Mouse (Mus musculus): ENCODE measurements around the gene Arvcf. TPM values are rescaled to one million over a fixed set of nuclear protein-coding genes. Genes with fewer than 3 reads are reported as not detected.

Arvcf gene
- total and polyA plus RNA-seq, 3 experiments, result 9.1 to 14.5 TPM; not detected in 1

GRCm38 (mm10) chr16:18423203-18423914 is 75.4 kb downstream of the Arvcf start:
- H3K36me3 ChIP-seq (ENCODE audit: control insufficient read depth in 1 of 2, insufficient read depth in 2 of 2, low read length in 2 of 2), result peaks cover 0 to 39% of the 10 kb centered on the region in 2 experiments; a peak in 3 of 4 replicates

GRCm38 (mm10) chr16:18423915-18424265 is 75.9 kb downstream of the Arvcf start:
- TF ChIP-seq TBP (IDR thresholded peaks at IDR 0.05; ENCODE audit: low read depth, low read length) (no peak), EP300 (IDR thresholded peaks at IDR 0.05; ENCODE audit: low read depth in 1 of 2, low read length in 2 of 2) (no peak), GATA1 (IDR thresholded peaks at IDR 0.05; ENCODE audit: low read depth, low read length) (no peak)
- peaks cover 29% of the 10 kb centered on the region for H3K79me2 ChIP-seq (ENCODE audit: control insufficient read depth, insufficient read depth, low read length, poor library complexity)
- DNase-seq (ENCODE audit: low read depth, low spot score), result no peak
- H3K27ac ChIP-seq (ENCODE audit: control insufficient read depth, low read depth, low read length), result no peak overlapping the region
- H3K4me1 ChIP-seq (ENCODE audit: control insufficient read depth in 1 of 2, insufficient read depth in 2 of 2, low read length in 2 of 2), result peaks cover 31 to 40% of the 10 kb centered on the region in 2 experiments
- H3K27me3 ChIP-seq (ENCODE audit: control insufficient read depth in 1 of 2, insufficient read depth in 2 of 2, low read length in 2 of 2), result no peaks in the 10 kb centered on the region
- no peaks in the 10 kb centered on the region for H3K9me3 ChIP-seq (replicated peaks; ENCODE audit: insufficient read depth, low read length)
- H3K4me3 ChIP-seq (ENCODE audit: control insufficient read depth in 1 of 2, insufficient read depth in 1 of 2, low read depth in 2 of 2, low read length in 2 of 2), result no peak overlapping the region
- H3K36me3 ChIP-seq (ENCODE audit: control insufficient read depth in 1 of 2, insufficient read depth in 2 of 2, low read length in 2 of 2), result peaks cover 0 to 41% of the 10 kb centered on the region in 2 experiments; a peak in 3 of 4 replicates
- H3K9ac ChIP-seq (ENCODE audit: control insufficient read depth, low read depth, low read length, poor library complexity, severe bottlenecking), result no peak overlapping the region

More at GRCm38 (mm10) chr16:18423203-18423914, 75.4 kb downstream of the Arvcf start:
- Histone ChIP-seq H3K4me1 (ENCODE audit: control insufficient read depth in 1 of 2, insufficient read depth in 2 of 2, low read length in 2 of 2) (peaks cover 33 to 40% of the 10 kb centered on the region in 2 experiments), H3K9me3 (replicated peaks; ENCODE audit: insufficient read depth, low read length) (no peaks in the 10 kb centered on the region), H3K79me2 (ENCODE audit: control insufficient read depth, insufficient read depth, low read length, poor library complexity) (peaks cover 29% of the 10 kb centered on the region), H3K4me3 (ENCODE audit: control insufficient read depth in 1 of 2, insufficient read depth in 1 of 2, low read depth in 2 of 2, low read length in 2 of 2) (no peak overlapping the region), H3K9ac (ENCODE audit: control insufficient read depth, low read depth, low read length, poor library complexity, severe bottlenecking) (no peak overlapping the region), H3K27ac (ENCODE audit: control insufficient read depth, low read depth, low read length) (no peak overlapping the region), H3K27me3 (ENCODE audit: control insufficient read depth in 1 of 2, insufficient read depth in 2 of 2, low read length in 2 of 2) (no peaks in the 10 kb centered on the region)
- TF ChIP-seq GATA1 (IDR thresholded peaks at IDR 0.05; ENCODE audit: low read depth, low read length) (no peak), NELFE (IDR thresholded peaks at IDR 0.05; ENCODE audit: low read depth, low read length) (no peak), MEF2A (IDR thresholded peaks at IDR 0.05; ENCODE audit: extremely low read depth, insufficient replicate concordance, low read depth, low read length, poor library complexity, severe bottlenecking) (no peak), NRF1 (IDR thresholded peaks at IDR 0.05; ENCODE audit: insufficient read depth, low read depth, low read length, poor library complexity, severe bottlenecking) (no peak), POLR2AphosphoS5 (IDR thresholded peaks at IDR 0.05; ENCODE audit: borderline replicate concordance, low read depth, low read length) (no peak), ELF1 (IDR thresholded peaks at IDR 0.05; ENCODE audit: low read depth, low read length) (no peak), MAFK (IDR thresholded peaks at IDR 0.05; ENCODE audit: borderline replicate concordance, low read depth, low read length) (no peak), KAT2A (conservative IDR thresholded peaks at IDR 0.05; ENCODE audit: low read depth, low read length) (no peak), BHLHE40 (IDR thresholded peaks at IDR 0.05; ENCODE audit: borderline replicate concordance, low read depth, low read length) (no peak), CTCF (IDR thresholded peaks at IDR 0.05 in 2 of 3, conservative IDR thresholded peaks at IDR 0.05 in 1 of 3; ENCODE audit: control insufficient read depth in 1 of 3, insufficient read depth in 1 of 3, low read depth in 2 of 3, low read length in 3 of 3, poor library complexity in 1 of 3, severe bottlenecking in 1 of 3) (no peak), TAL1 (IDR thresholded peaks at IDR 0.05; ENCODE audit: low read length) (no peak), SIN3A (IDR thresholded peaks at IDR 0.05; ENCODE audit: low read length) (no peak)
- DNase-seq (ENCODE audit: low read depth, low spot score), result no peak

All from MEL (cell line).